Mouse (Mus musculus) ES-E14 (cell line): Measurements from ENCODE around the gene Rabif. TPM values are rescaled to one million over a fixed set of nuclear protein-coding genes. Genes with fewer than 3 reads are reported as not detected.
"Not testable (repeated sequence)": the region's sequence is repeated elsewhere in the genome, so short reads cannot be mapped to it uniquely, and the experiment has no call there.

ENCODE experiments used
- DNase-seq: peaks from one replicate; pipeline ENCODE4 v3.0.0-alpha.2; 2013; ENCODE audit warnings: low read depth, low spot score
- H3K27ac ChIP-seq: 2 replicates; pipeline ENCODE4 v1.5.1; 2012; ENCODE audit warnings: low read depth, mild to moderate bottlenecking, low read length, moderate library complexity, mixed read lengths; ENCODE audit not compliant: poor library complexity, insufficient read depth, severe bottlenecking
- H3K36me3 ChIP-seq: 2 replicates; pipeline ENCODE4 v1.6.1; 2012; ENCODE audit warnings: mild to moderate bottlenecking, low read length, moderate library complexity, mixed read lengths; ENCODE audit not compliant: control insufficient read depth, poor library complexity, insufficient read depth, severe bottlenecking
- H3K4me1 ChIP-seq, 2 experiments: fragments of 150-350 bp in 1 of 2; sonication (generic) in 1 of 2; 2 replicates each; pipeline ENCODE4 v1.6.1; 2012; ENCODE audit warnings: low read length in 2 of 2, mild to moderate bottlenecking in 1 of 2, mixed read lengths in 1 of 2; ENCODE audit not compliant: control insufficient read depth in 2 of 2, insufficient read depth in 2 of 2, poor library complexity in 1 of 2
- H3K4me3 ChIP-seq, 2 experiments: fragments of 150-350 bp in 1 of 2; sonication (generic) in 1 of 2; 2 replicates each; pipeline ENCODE4 v1.5.1; 2012; ENCODE audit warnings: low read length in 2 of 2, low read depth in 1 of 2, mild to moderate bottlenecking in 1 of 2, mixed read lengths in 1 of 2; ENCODE audit not compliant: insufficient read depth in 1 of 2, poor library complexity in 1 of 2, severe bottlenecking in 1 of 2
- H3K9ac ChIP-seq: 2 replicates; pipeline ENCODE4 v1.6.1; 2012; ENCODE audit warnings: low read depth, mild to moderate bottlenecking, low read length, mixed read lengths; ENCODE audit not compliant: poor library complexity, insufficient read depth, severe bottlenecking
- H3K9me3 ChIP-seq: fragments of 150-350 bp; sonication (generic); 2 replicates; pipeline ENCODE4 v1.6.1; 2012; ENCODE audit warnings: low read depth, mild to moderate bottlenecking, low read length; ENCODE audit not compliant: control insufficient read depth, insufficient read depth
- CHD2 ChIP-seq: IDR thresholded peaks from 2 replicates; pipeline ENCODE4 v1.6.1; 2014; ENCODE audit warnings: mild to moderate bottlenecking, low read depth, low read length, inconsistent platforms
- HCFC1 ChIP-seq: IDR thresholded peaks from 2 replicates; pipeline ENCODE4 v1.6.1; 2012; ENCODE audit warnings: low read length, inconsistent platforms, borderline replicate concordance; ENCODE audit not compliant: insufficient read depth
- MAFK ChIP-seq: IDR thresholded peaks from 2 replicates; pipeline ENCODE4 v1.6.1; 2014; ENCODE audit warnings: mild to moderate bottlenecking, low read depth, low read length, inconsistent platforms; ENCODE audit not compliant: insufficient read depth
- ZC3H11A ChIP-seq: IDR thresholded peaks from 2 replicates; pipeline ENCODE4 v1.6.1; 2012; ENCODE audit warnings: low read depth, mild to moderate bottlenecking, inconsistent platforms, low read length, borderline replicate concordance
- ZNF384 ChIP-seq: IDR thresholded peaks from 2 replicates; pipeline ENCODE4 v1.6.1; 2012; ENCODE audit warnings: low read depth, low read length, inconsistent platforms
- in situ Hi-C, 2 experiments: fragments of 600-800 bp; cut with MboI; formaldehyde crosslinking; loops; one replicate each; pipeline ENCODE4 v1.15.1; 2025; ENCODE audit warnings: low sequenced_read_pairs in 2 of 2, inconsistent platforms in 1 of 2; ENCODE audit not compliant: unreplicated experiment in 2 of 2
- total RNA-seq: library from RNA; depleted of rRNA; stranded (reverse); fragments of 300-350 nt; gene quantifications from 2 replicates; pipeline ENCODE4 v1.2.3, GENCODE M21; 2012

Rabif gene
- total RNA-seq, 1 experiment, result 24.9 TPM

DNA sequence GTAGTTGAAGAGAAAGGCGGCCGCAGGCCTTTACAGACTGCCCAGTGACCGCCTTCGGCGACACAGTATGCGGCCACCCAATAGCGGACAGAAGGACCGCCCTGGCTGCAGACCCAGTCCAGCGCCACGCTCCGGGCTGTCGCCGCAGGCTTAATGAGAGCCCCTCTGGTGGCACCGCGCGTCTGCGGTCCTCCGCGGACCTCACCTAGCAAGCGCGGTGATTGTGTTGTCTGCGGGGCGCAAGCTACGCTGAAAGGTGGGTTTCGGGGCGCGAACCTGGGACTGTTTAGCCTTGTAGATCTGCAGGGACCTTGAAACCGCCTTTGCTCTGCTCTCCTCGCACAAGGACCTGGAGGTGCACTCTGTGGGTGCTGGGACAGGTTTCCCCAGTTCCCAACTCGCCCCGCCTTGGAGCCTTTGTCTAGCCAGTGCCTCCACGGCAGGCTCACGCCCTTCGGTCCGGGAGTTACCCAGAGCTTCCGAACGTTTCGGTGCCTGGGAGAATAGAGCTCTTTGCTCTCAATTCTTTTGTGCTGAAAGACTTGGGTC lies 18.9 kb downstream of the Rabif start:
- Histone ChIP-seq H3K4me1 (peaks cover 2 to 6% of the 10 kb centered on the region in 2 experiments; a peak in 2 of 4 replicates), H3K27ac (no peak overlapping the region), H3K36me3 (no peaks in the 10 kb centered on the region), H3K4me3 (peak overlapping the region; percentile 51 to 62), H3K9me3 (no peaks in the 10 kb centered on the region), H3K9ac (peak overlapping the region; percentile 9)
- in situ Hi-C loops, result no loop called here
- no peak for DNase-seq
- TF ChIP-seq ZC3H11A (no peak), ZNF384 (no peak), HCFC1 (no peak), MAFK (no peak), CHD2 (no peak)

DNA sequence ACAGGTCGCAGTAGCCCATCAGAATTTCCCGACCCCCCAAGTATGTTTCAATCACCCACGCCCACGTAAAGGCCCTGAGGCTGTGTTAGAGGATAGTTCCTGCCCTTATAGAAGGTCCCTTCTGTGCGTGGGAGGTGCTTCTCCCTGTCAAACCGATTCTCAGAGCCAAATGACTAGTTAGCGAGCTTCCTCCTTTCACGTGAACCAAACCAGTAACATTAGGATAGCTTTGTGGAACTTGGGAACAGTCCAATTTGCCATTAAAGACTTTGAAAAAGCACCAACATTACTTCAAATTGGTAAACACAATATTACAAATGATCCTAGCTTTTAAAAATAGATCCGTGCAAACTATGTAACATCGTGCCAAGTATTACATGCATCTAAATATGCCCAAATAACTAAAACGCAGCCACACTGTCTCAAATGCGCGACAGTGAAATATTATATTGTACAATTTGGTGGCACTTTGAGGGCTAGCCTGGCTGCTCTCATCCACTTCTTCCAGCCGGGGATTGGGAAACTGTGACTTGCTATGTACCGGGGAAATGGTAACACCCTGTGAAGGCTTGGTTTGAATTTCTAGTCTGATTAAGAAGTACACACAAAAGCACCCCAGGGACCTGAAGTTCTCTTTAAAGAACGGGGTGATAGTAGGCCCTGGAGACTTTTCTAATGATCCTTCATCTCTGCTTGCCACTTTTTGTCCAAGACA lies 19.6 kb downstream of the Rabif start:
- no peak overlapping the region for H3K27ac ChIP-seq
- TF ChIP-seq ZC3H11A (no peak), CHD2 (no peak), ZNF384 (no peak), HCFC1 (no peak), MAFK (no peak)
- no peak for DNase-seq
- H3K4me3 ChIP-seq, result peak overlapping the region; percentile 51 to 62
- H3K4me1 ChIP-seq, result peaks cover 4 to 6% of the 10 kb centered on the region in 2 experiments; a peak in 3 of 4 replicates
- H3K9ac ChIP-seq, result no peak overlapping the region
- in situ Hi-C loops, result no loop called here
- H3K9me3 ChIP-seq, result no peaks in the 10 kb centered on the region
- H3K36me3 ChIP-seq, result no peaks in the 10 kb centered on the region

DNA sequence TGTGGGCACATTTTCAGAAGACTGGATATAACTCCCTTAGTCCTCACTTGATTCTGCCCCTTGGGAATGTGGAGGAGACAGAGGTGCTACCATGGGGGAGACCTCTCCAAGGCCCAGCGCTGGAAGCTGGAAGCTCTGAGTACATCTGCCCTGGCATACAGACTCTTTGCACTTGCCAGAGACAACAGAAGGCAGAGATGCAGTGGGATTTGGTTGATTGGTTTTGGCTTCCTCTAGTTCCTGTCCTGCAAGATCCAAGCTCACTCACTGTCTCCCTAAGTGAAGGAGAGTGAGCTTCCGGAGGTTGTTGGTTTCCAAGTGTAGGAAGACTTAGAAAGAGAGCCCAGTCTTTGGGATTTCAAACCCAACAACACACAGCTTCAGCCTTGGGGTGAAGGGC lies 21.4 kb downstream of the Rabif start:
- Histone ChIP-seq H3K9ac (no peak overlapping the region), H3K36me3 (no peaks in the 10 kb centered on the region), H3K4me1 (peaks cover 4 to 6% of the 10 kb centered on the region in 2 experiments; a peak in 3 of 4 replicates), H3K27ac (no peak overlapping the region), H3K4me3 (no peak overlapping the region), H3K9me3 (no peaks in the 10 kb centered on the region)
- in situ Hi-C loops, result no loop called here
- TF ChIP-seq ZNF384 (no peak), ZC3H11A (no peak), MAFK (no peak), HCFC1 (no peak), CHD2 (no peak)
- no peak for DNase-seq

DNA sequence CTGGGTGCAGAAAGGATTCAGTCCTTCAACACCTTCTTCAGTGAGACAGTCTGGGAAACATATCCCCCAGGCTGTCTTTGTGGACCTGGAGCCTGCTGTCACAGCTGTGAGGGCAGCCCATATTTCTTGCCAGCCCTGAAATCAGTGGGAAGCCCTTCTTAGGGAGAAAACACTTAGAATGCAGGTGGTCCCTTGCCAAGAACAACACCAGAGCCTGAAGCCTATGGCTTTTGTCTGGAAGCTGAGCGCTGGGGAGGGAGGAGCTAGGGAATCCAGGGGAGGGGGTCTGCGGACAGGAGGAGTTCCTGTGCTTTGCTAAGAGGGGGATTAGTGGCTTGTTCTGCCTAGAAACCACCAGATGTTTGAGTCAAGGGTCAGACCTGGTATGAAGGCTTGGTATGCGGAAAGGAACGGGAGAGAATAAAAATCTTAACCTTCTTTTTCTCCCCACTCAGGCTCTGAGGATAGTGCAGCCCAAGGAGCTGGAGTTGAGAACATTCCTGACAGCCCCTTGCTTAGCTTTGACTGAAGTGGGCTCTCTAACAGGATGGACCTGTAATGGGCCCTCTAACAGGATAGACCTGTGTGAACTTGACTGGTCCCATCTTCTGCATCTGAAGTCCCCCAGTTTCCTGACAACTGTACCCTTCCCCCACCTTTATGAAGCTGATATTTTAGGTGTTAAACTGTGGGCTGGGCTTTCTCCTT lies 22.2 kb downstream of the Rabif start:
- Histone ChIP-seq H3K27ac (no peak overlapping the region), H3K9ac (no peak overlapping the region), H3K36me3 (no peaks in the 10 kb centered on the region), H3K4me1 (peaks cover 4 to 6% of the 10 kb centered on the region in 2 experiments; a peak in 3 of 4 replicates), H3K4me3 (no peak overlapping the region), H3K9me3 (no peaks in the 10 kb centered on the region)
- TF ChIP-seq ZC3H11A (no peak), CHD2 (no peak), HCFC1 (no peak), ZNF384 (no peak), MAFK (no peak)
- no peak for DNase-seq
- in situ Hi-C loops, result no loop called here

DNA sequence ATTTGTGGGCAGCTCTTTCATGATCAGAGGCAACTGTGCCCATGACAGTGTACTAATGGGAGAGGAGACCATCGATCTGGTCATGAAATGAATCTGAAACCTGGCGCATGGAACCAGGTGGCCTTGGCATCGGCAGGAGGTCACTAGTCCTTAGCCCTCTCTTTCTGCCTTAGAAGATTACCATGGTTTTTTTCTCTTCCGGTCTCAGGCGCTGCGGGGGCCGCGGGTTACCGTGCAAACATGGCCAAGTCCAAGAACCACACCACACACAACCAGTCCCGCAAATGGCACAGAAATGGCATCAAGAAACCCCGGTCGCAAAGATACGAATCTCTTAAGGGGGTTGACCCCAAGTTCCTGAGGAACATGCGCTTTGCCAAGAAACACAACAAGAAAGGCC lies 23.4 kb downstream of the Rabif start:
- H3K9ac ChIP-seq, H3K4me1 ChIP-seq, H3K9me3 ChIP-seq, H3K4me3 ChIP-seq, DNase-seq, in situ Hi-C loops, H3K36me3 ChIP-seq, H3K27ac ChIP-seq: not testable (repeated sequence)
